Mouse (Mus musculus) neural tube, embryonic 14.5 days (tissue): Measurements from ENCODE around the gene Pde4dip. TPM values are rescaled to one million over a fixed set of nuclear protein-coding genes. Genes with fewer than 3 reads are reported as not detected.
A peak's percentile ranks its signal among the peaks of the same experiment; 100 is the strongest.

Source experiments
- ATAC-seq: fragments of 200-750 bp; cut with Nextera tagmentation; 2 replicates; pipeline ENCODE4 v1.8.0; 2017; ENCODE audit warnings: low read depth, mild to moderate bottlenecking, moderate TSS enrichment, moderate library complexity
- H3K27ac ChIP-seq: fragments of 300-500 bp; sonication (generic); 2 replicates; pipeline ENCODE4 v1.5.1; 2014; ENCODE audit warnings: low read depth, mild to moderate bottlenecking, control low read depth, low read length, moderate library complexity, mixed read lengths
- H3K27me3 ChIP-seq: fragments of 300-500 bp; sonication (generic); 2 replicates; pipeline ENCODE4 v1.6.1; 2014; ENCODE audit warnings: low read length; ENCODE audit not compliant: control insufficient read depth, insufficient read depth
- H3K36me3 ChIP-seq: fragments of 300-500 bp; sonication (generic); 2 replicates; pipeline ENCODE4 v1.6.1; 2014; ENCODE audit warnings: low read length, mixed read lengths; ENCODE audit not compliant: control insufficient read depth, insufficient read depth
- H3K4me1 ChIP-seq: fragments of 300-500 bp; sonication (generic); 2 replicates; pipeline ENCODE4 v1.6.1; 2014; ENCODE audit warnings: low read length; ENCODE audit not compliant: control insufficient read depth, insufficient read depth
- H3K4me2 ChIP-seq: fragments of 300-500 bp; sonication (generic); 2 replicates; pipeline ENCODE4 v1.6.1; 2014; ENCODE audit warnings: mild to moderate bottlenecking, low read depth, low read length, control low read depth
- H3K4me3 ChIP-seq: fragments of 300-500 bp; sonication (generic); 2 replicates; pipeline ENCODE4 v1.5.1; 2014; ENCODE audit warnings: low read depth, low read length, control low read depth, mixed read lengths
- H3K9ac ChIP-seq: fragments of 300-500 bp; sonication (generic); replicated peaks from 2 replicates; pipeline ENCODE4 v1.6.1; 2014; ENCODE audit warnings: low read depth, mild to moderate bottlenecking, control low read depth, low read length, mixed read lengths
- H3K9me3 ChIP-seq: fragments of 300-500 bp; sonication (generic); 2 replicates; pipeline ENCODE4 v1.6.1; 2016; ENCODE audit warnings: low read length; ENCODE audit not compliant: control insufficient read depth
- WGBS: fragments of 180-500 bp; shearing (Covaris S2); extraction: QIAGEN DNeasy Blood & Tissue Kit; methylation state at CpG from one replicate; pipeline ENCODE4 v1.1.7; 2014; 5-methylcytosine and 5-hydroxymethylcytosine counted together
- polyA plus RNA-seq: library from polyadenylated mRNA; unstranded; fragments of >200 nt; fragmentation: Nextera tagmentation; extraction: Ambion mirVana; gene quantifications from 2 replicates; pipeline ENCODE4 v1.2.1, GENCODE M21; 2014

Gene Pde4dip
- polyA plus RNA-seq, 1 experiment from 2014 or later: 75.8 TPM

GRCm38 (mm10) chr3:97775742-97776141, 112.8 kb downstream of the Pde4dip start:
- Histone ChIP-seq H3K27me3 (no peaks in the 10 kb centered on the region), H3K4me1 (no peaks in the 10 kb centered on the region), H3K4me2 (no peak overlapping the region), H3K4me3 (no peak overlapping the region), H3K9me3 (no peaks in the 10 kb centered on the region), H3K36me3 (no peaks in the 10 kb centered on the region), H3K9ac (no peak overlapping the region), H3K27ac (no peak overlapping the region)
- WGBS: 75% methylated on average over 2 of the region's 2 CpGs
- no peak for ATAC-seq

- Histone ChIP-seq H3K9me3 (no peaks in the 10 kb centered on the region), H3K27ac (no peak overlapping the region), H3K4me1 (no peaks in the 10 kb centered on the region), H3K4me3 (no peak overlapping the region), H3K36me3 (no peaks in the 10 kb centered on the region), H3K4me2 (no peak overlapping the region), H3K27me3 (no peaks in the 10 kb centered on the region), H3K9ac (no peak overlapping the region)
- WGBS: 83% methylated on average over 1 of the region's 1 CpGs
- ATAC-seq: no peak
These were observed 113.6 kb downstream of the Pde4dip start for GRCm38 (mm10) chr3:97774861-97775260.

GRCm38 (mm10) chr3:97767771-97768762, 120.4 kb downstream of the Pde4dip start:
- Histone ChIP-seq H3K36me3 (no peaks in the 10 kb centered on the region), H3K27ac (peak overlapping the region; percentile 93), H3K9me3 (no peaks in the 10 kb centered on the region), H3K4me2 (peak overlapping the region; percentile 82), H3K4me3 (peak overlapping the region; percentile 85), H3K27me3 (no peaks in the 10 kb centered on the region), H3K4me1 (peaks cover 24% of the 10 kb centered on the region), H3K9ac (peak overlapping the region; percentile 80)
- 3% methylated on average over 47 of the region's 47 CpGs for WGBS
- ATAC-seq: peak; percentile 97

GRCm38 (mm10) chr3:97767041-97767770, 121.3 kb downstream of the Pde4dip start:
- ATAC-seq: peak; percentile 91
- H3K27ac ChIP-seq: peak overlapping the region; percentile 93
- WGBS: 5% methylated on average over 40 of the region's 40 CpGs
- H3K9ac ChIP-seq: peak overlapping the region; percentile 80
- H3K4me2 ChIP-seq: peak overlapping the region; percentile 82
- peaks cover 28% of the 10 kb centered on the region for H3K4me1 ChIP-seq
- no peaks in the 10 kb centered on the region for H3K36me3 ChIP-seq
- no peaks in the 10 kb centered on the region for H3K9me3 ChIP-seq
- peak overlapping the region; percentile 85 for H3K4me3 ChIP-seq
- no peaks in the 10 kb centered on the region for H3K27me3 ChIP-seq

- H3K36me3 ChIP-seq: no peaks in the 10 kb centered on the region
- no peak overlapping the region for H3K27ac ChIP-seq
- H3K9me3 ChIP-seq: no peaks in the 10 kb centered on the region
- no peaks in the 10 kb centered on the region for H3K27me3 ChIP-seq
- peak overlapping the region; percentile 82 for H3K4me2 ChIP-seq
- peak overlapping the region; percentile 80; the same call in 1 of the 2 replicates for H3K9ac ChIP-seq
- peaks cover 28% of the 10 kb centered on the region for H3K4me1 ChIP-seq
- peak overlapping the region; percentile 85 for H3K4me3 ChIP-seq
- no peak for ATAC-seq
- WGBS: 51% methylated on average over 9 of the region's 9 CpGs
These were observed 122.0 kb downstream of the Pde4dip start for GRCm38 (mm10) chr3:97766459-97766858.

- Histone ChIP-seq H3K9ac (peak overlapping the region; percentile 33; the same call in 1 of the 2 replicates), H3K4me2 (peak overlapping the region; percentile 46), H3K4me1 (peaks cover 28% of the 10 kb centered on the region), H3K36me3 (no peaks in the 10 kb centered on the region), H3K27ac (no peak overlapping the region), H3K27me3 (no peaks in the 10 kb centered on the region), H3K9me3 (no peaks in the 10 kb centered on the region), H3K4me3 (peak overlapping the region; percentile 25)
- 59% methylated on average over 5 of the region's 5 CpGs for WGBS
- ATAC-seq: no peak
These were observed 124.4 kb downstream of the Pde4dip start for GRCm38 (mm10) chr3:97764152-97764551.

- Histone ChIP-seq H3K27me3 (no peaks in the 10 kb centered on the region), H3K4me2 (no peak overlapping the region), H3K4me1 (peaks cover 28% of the 10 kb centered on the region), H3K9ac (no peak overlapping the region), H3K27ac (no peak overlapping the region), H3K9me3 (no peaks in the 10 kb centered on the region), H3K36me3 (peaks cover 18% of the 10 kb centered on the region), H3K4me3 (no peak overlapping the region)
- 93% methylated on average over 6 of the region's 6 CpGs for WGBS
- ATAC-seq: no peak
These were observed 126.6 kb downstream of the Pde4dip start for GRCm38 (mm10) chr3:97761951-97762350.

- Histone ChIP-seq H3K27me3 (no peaks in the 10 kb centered on the region), H3K4me2 (no peak overlapping the region), H3K36me3 (peaks cover 25% of the 10 kb centered on the region), H3K9ac (no peak overlapping the region), H3K9me3 (no peaks in the 10 kb centered on the region), H3K4me3 (no peak overlapping the region), H3K4me1 (peaks cover 24% of the 10 kb centered on the region), H3K27ac (no peak overlapping the region)
- 93% methylated on average over 5 of the region's 5 CpGs for WGBS
- ATAC-seq: no peak
These were observed 127.3 kb downstream of the Pde4dip start for GRCm38 (mm10) chr3:97761168-97761567.

- no peak overlapping the region for H3K4me2 ChIP-seq
- WGBS: 65% methylated on average over 5 of the region's 5 CpGs
- no peak overlapping the region for H3K9ac ChIP-seq
These were observed 128.7 kb downstream of the Pde4dip start for GRCm38 (mm10) chr3:97759846-97760245.

More at GRCm38 (mm10) chr3:97759846-97760245, 128.7 kb downstream of the Pde4dip start:
- no peaks in the 10 kb centered on the region for H3K27me3 ChIP-seq
- peaks cover 15% of the 10 kb centered on the region; the same call in 1 of the 2 replicates for H3K4me1 ChIP-seq
- no peak for ATAC-seq
- no peak overlapping the region for H3K4me3 ChIP-seq
- peaks cover 34% of the 10 kb centered on the region for H3K36me3 ChIP-seq
- H3K27ac ChIP-seq: no peak overlapping the region
- H3K9me3 ChIP-seq: no peaks in the 10 kb centered on the region
